Mouse (Mus musculus) kidney, postnatal 36 days (tissue): ENCODE measurements around the gene Try10.
"Not testable (repeated sequence)": the region's sequence is repeated elsewhere in the genome, so short reads cannot be mapped to it uniquely, and the experiment has no call there.

ENCODE experiments used
- DNase-seq, 2 experiments: peaks; one replicate each; pipeline ENCODE4 v3.0.0; 2021 to 2022; ENCODE audit warnings: mixed read lengths in 2 of 2

The Try10 gene

DNA sequence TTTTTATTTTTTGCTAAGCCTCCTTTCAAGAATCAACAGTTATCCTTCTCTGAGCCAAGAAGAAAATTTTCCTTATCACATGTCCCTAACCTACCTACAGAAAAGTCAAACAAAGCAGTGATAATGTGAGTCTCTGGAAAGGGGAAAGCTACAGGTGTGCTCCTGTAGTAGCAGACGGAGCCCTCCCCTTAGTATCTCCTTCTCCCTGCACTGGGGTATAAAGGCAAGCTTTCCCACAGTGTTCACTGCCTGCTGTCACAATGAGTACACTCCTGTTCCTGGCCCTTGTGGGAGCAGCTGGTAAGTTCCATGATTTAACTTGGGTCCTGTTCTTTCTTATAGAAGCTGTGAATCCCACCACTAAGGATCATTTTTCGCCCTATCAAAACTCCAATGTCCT, at the start of gene Try10:
TSS of gene Try10 (plus strand) at position 174 of the 400 bp plus-strand sequence.
- no peak for DNase-seq

DNA sequence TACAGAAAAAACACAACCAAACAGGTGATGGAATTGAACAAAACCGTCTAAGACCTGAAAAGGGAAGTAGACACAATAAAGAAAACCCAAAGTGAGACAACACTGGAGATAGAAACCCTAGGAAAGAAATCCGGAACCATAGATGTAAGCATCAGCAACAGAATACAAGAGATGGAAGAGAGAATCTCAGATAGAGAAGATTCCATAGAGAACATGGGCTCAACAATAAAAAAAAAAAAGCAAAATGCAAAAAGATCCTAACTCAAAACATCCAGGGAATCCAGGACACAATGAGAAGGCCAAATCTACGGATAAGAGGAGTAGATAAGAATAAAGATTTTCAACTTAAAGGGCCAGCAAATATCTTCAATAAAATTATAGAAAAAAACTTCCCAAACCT, 37.2 kb upstream of the Try10 start, which contains the start of gene Try5:
TSS of gene Try5 (minus strand) at position 101 of the 400 bp plus-strand sequence.
- not testable (repeated sequence) for DNase-seq

DNA sequence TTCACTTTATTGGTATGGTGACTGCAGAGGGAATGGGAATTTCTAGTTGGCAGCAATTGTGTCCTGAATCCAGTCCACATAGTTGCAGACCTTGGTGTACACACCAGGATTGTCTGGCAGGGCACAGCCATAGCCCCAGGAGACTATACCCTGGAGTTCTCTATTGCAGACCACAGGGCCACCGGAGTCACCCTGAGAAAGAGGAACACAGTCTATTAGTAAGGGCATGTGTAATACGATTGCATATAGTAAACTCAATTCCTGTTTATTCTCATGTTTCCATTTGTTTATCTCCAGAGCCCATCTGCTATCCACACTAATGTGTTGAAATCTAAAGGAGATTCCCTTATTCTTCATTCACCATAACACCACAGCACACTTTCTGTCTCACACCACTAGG, 19.9 kb downstream of the Try10 start:
- DNase-seq: not testable (repeated sequence)

DNA sequence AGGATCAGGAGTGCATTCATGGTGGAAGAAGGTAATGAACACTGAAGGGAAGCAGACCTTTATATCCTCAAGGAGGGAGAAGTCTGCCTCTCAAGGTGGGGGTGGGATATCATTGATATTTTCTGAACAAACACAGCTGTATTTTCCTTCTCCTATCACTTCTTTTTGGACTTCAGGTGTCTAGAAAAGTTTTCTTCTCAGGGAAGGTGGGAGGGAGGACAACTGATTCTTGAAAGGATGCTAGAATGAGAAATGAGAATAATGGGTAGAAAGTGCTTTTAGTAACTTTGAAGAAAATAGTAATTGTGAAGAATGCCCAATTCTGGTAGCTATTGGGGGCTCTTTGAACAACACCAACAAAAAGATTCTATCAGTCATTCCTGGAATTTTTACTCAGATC, 23.7 kb downstream of the Try10 start, which contains the start of gene Prss3:
TSS of gene Prss3 (minus strand) at position 101 of the 400 bp plus-strand sequence.
- DNase-seq: not testable (repeated sequence)

DNA sequence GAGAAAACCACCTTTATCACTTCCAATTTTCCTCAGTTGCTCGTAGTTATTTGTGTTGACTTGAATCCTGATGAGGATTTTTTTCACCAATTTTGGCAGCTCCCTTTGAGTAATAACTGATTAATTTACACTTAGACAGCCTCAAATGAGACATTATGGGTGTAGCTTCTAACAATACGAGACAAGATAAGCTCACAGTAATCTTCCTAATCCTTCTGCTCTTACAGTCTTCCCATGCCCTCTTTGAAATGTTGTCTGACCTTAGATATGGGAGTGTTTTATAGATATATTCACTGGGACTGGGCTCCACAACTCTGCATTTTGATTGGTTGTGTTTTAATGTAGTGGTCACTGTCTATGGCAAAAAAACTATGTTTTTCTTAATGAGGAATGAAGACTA, 32.9 kb downstream of the Try10 start:
- DNase-seq: no peak

DNA sequence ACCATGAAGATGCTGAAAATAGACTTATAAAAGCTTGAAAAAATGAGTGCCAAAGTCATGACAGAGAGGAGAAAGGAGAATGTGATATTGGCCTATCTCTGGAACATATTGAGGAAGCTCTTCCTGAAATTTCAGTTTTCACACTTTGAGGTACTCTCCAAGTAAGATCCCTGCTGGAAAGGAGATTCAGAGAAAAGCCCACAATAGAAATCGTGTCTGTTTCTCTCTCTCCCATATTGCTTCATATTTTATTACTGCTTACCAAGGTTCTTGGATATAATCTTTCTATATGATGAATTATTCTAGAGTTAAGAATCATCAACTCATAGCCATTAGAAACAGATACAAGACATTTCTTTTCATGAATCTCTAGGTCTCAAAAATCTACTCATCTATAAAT, 37.7 kb downstream of the Try10 start:
- DNase-seq: not testable (repeated sequence)

DNA sequence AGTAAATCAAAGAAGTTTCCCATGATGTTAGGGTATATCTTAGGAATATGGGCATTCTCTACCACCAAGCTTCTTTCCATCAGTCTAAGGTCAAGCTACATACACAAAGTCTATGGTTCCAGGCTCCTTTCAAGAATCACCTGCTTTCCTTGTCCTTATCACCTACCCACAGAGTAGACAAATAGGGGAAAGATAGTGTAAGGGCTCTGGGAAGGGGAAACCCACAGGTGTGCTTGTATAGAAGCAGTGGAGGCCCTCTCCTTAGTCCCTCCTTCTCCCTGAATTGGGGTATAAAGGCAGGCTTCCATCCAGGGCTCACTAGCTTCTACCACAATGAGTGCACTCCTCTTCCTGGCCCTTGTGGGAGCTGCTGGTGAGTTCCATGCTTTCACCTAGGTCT, 38.2 kb downstream of the Try10 start, which contains the start of gene Gm5771:
TSS of gene Gm5771 (plus strand) at position 301 of the 400 bp plus-strand sequence.
- not testable (repeated sequence) for DNase-seq
